Mouse (Mus musculus) cerebellum, postnatal 4 days (tissue): ENCODE measurements at regions not wholly inside any gene's neighbourhood (a gene's known extent, or its start where the extent isn't known, plus 50 kb on each side); places are given as distances from the start of the nearest gene placed in this dataset.
"Not testable (repeated sequence)": the region's sequence is repeated elsewhere in the genome, so short reads cannot be mapped to it uniquely, and the experiment has no call there.

Experiments
- DNase-seq, 2 experiments: peaks; one replicate each; pipeline ENCODE4 v3.0.0; 2022; ENCODE audit warnings: low spot score in 2 of 2, mixed read lengths in 1 of 2

DNA sequence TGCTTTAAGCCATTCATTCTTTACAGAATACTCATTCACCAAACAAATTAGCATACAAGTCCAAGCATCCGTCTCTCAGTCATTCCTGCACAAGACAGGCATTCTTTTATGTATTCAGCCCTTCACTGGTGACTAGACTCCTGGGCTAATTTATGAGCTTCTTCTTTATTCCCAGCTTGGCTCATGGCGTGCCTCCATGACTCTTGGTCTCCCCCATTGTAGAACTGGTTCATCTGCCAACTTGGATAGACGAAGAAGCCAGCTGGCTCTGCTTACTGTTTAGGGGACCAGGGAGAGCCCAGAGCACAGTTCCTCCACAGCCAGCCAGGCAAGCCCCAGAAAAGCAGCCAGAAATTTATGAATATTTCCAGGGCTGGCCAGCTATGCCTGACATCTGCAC, 421.2 kb upstream of the N6amt1 start:
- DNase-seq: peak in 1 of 2 experiments; percentile 51

DNA sequence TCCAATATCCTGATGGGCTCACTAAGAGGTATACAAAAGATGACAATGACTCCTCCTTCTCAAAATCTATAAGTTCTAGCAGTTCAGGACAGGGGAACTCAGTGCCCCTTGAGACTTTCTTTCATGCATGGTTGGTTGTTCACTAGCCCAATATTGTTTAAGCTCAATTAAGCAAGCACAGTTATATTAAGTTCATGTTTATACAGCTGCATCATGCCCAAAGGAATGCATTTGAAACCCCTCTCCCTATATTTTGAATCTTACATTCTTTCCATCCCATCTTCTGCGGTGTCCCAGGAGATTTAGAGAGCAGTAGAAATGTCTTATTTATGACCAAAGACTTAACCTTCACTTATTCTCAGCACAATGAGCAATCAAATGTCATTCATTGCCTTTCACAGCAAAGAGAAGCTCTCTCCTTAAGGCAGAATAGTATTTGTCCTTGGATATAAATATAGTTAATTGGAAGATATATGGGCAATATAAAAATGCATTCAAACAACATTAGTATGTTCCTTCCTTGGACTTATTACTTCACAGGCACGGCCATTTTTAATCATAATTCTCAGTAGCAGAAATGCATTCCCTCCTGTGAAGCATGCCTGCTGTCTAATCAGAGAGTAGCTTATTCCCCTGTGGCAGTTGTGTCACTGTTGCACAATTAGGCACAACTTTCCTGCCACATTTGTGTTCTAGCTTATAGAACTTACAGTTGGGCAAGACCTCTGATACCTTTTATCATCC, 455.8 kb upstream of the N6amt1 start:
- no peak for DNase-seq

DNA sequence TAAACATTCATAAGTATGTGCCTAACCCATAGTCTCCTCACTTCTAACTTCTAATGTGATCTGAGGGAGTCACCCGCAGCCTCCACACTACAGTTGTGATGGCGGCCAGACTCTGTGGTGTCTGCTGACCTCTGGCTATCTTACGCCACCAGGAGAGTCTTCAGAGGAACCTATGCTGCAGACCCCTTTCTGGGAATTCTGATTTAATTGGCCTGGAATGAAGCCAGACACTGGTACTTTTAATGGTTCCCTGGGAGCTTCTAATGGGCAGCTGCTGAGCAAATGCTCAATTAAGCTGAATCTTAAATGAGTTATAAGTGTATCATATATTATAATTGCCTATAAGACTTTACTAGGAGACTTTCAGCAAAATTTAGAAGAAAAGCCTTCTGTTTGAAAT, 459.0 kb upstream of the N6amt1 start:
- DNase-seq: no peak

DNA sequence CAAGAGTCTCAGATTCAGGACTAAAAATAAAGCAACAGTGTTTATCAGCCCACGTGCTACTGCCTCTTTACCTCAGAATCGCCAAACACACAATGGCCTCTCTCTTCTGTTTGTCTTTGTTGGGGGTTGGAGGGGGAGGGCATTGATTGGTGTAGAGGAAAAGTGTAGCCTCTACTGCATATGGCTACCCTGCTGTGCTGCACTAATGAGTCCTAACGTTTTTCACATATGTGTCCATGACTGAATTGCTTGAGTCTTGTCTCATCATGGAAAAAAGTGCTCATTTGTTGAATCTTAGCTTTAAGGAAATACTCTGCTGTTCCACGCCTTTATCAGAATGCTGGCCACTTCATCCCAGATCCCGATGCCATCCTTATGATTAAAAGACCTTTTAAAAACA, 459.7 kb upstream of the N6amt1 start:
- DNase-seq: no peak

DNA sequence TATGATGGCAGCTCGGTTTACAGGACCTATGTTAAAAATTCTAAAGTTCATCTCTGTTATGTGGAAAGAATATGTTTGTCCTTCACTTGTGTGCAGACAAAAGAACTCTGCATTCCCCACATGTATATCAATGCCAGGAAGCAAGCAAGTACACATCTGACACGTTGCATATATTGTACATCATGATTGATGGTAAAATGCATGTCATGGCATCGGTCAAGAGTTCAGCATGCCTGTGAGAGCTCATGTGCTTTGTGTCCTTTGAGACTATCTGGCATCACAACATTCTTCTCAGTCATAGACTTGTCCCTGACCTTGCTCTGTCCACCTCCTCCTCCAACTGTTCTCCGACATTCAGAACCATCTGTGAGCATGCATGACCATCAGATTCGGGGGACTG, 465.6 kb upstream of the N6amt1 start:
- no peak for DNase-seq

DNA sequence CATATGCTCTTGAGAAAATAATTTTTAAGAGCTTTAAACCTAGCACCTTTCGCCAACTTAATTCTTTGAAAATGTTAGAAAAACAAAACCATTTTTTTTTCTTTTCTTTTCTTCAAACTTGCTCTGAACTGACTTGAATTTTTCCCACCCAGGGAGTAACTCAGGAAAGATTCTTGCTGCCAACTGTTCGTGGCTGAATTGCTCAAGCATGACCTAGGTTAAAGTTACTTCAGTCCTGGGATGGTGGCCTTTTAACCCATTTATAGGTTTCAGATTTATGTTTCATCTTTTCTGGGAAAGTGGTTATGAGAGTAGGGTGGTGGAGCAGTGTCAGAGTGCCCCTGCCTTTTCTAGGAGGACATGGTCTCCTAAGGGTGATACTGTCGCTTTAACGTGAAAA, 466.4 kb upstream of the N6amt1 start:
- no peak for DNase-seq

DNA sequence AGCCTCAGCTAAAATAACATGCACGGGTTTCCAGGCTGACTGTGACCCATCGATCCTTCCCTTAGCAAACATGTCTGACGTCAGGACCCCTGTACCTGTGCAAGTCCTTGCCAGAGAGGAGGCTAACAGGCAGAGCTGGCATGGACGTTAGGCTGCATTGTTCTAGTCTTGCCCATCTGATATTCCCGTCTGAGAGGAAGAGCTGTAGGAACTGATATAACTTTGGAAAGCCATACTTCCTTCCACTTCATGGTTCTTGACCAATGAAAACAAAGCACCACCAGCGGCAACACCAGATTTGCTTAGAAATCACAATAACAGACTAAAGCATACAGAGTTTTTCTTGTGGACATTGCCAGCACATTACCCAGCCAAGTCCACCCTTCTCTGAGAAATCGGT, 470.1 kb upstream of the N6amt1 start:
- no peak for DNase-seq

DNA sequence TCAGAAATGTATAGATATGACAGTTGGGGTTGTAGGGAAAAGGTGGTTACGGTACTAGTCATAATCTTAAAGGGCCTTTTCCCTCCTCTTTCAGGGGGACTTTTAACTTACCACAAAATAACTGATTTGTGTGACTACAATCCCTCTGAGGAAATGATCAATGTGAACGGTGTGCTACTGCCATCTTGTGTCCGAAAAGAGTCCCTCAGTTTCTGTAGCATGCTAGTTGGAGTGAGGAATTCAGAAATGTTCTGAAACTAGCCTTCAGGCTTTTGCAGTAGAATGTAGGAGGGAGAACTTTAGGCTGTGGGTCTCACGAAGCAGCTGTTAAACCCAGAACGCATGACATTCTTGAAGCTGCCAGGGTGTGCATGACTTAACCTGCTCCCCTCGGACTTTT, 471.5 kb upstream of the N6amt1 start:
- peak; percentile 21 to 47 for DNase-seq

DNA sequence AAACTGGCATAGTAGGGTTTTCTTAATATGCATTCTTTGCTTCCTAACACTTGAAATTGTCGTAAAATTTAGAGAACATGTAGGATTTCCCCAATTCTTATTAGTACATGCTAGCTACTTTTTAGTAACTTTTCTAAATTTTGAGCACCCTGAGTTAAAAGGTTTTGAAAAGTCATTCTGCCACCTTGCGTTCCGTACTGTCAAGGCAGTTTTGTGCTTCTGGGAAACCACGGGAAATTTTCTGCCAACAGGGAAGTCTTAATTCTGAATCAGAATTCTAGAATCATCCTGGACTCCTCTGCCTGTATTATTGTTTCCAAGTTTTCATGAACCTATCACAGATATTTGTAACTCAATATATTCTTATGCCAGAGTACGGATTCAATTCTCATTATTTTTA, 472.4 kb upstream of the N6amt1 start:
- DNase-seq: no peak

DNA sequence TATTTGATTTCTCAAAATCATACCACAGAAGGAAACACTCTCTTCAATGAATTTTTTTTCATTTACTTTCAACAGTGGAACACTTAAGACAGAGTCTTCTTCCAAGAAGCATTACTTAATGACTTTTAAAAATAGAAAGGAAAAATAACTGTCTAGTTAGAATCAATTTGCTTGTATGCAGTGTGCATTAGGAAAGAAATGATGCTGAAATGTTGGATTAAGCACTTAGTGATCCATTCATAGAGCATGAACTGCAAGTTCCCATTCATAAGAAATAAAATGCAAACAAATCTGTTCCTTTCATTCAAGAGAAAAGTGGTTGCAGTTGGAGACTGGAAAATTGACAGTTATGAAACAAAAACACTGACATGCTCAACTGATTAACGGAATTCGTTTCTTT, 493.2 kb upstream of the N6amt1 start:
- no peak for DNase-seq

DNA sequence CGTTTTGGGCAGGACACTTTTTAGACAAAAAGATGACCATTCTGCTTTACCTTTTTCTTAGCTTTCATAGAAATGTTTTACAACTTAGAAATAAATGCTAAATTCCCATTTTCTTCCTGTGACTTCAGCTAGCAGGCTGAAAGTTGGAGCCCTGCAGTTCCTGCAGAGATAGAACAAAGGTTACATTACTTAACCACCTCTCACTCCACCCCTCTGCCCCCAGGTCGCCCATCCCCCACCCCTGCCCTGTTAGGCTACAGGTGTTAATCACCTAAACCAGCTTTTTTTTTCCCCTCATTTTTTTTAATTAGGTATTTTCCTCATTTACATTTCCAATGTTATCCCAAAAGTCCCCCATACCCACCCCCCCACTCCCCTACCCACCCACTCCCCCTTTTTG, 498.1 kb upstream of the N6amt1 start:
- no peak for DNase-seq

DNA sequence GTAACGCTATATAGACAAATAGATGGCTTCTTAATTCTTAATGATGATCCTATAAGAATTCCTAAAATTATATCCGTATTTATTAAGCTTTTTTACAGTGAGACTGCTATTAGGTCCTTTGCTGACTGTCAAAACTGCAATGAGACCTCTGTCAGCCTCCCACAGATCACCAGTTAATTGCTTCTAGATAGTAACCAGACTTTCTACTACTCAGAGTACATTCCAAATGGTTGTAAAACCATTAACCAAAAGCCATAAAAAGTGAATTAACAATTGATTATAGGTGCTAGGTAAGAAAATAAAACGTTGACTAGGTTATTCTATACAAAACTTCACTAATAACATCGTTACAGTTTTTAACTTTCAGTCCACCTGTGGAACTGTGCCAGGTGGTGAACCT, 498.7 kb upstream of the N6amt1 start:
- no peak for DNase-seq

DNA sequence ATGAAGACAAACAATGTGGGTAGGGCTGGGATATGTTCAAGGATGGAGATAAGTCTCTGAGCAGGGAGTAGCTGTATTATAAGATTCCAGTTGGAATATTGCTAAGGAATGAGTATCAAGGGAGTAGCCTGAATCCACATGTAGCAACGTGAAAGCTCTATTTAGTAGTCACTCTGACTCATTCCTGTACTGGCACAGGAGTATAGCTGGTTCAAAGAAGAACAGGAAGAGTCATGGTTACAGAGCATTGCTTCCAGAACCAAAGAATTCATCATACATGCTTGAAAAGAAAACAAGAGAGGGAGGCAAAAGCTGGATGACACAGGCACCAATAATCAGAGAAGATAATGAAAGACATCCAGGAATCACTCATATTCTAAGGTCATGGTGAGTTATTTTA, 500.6 kb upstream of the N6amt1 start:
- no peak for DNase-seq

DNA sequence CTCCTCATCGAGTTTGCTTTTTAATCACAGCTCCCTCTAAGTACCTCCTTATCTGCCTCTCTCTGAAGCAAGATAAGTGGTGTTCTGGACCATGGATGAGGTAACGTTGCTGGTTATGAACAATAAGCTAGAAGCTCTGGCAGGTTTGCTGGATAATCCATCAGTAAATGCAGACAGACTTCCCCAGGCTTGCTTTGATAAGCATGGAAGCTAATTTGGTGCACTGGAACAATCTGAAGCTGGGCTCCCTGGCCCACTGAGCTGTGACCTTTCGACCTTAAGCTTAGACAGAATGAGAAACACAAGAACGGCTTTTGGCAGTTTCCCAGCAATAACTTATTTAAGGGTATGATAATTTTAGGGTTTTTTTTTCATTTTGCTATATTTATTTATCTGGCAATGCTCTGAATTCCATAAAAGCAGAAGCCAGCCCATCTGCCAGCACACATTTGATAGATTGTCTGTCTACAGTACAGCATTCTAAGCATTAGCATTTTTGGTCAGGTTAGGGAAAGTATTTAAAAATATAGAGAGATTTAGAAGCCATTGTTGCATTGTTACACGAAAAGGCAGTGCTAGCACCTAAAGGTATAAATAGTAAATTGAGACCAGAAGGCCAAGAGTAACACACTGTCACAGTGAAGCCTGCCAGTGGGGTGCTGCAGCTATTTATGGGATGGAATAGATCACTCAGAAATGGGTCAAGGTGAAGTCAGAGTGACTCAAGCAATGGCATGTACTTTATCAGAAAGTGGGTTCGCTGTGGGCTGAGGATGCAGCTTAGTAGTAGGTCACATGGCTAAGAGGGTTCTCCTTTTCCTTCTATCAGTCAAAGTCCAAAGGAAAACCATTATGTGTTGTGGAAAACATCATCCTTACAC, 515.3 kb upstream of the N6amt1 start:
- DNase-seq: no peak

DNA sequence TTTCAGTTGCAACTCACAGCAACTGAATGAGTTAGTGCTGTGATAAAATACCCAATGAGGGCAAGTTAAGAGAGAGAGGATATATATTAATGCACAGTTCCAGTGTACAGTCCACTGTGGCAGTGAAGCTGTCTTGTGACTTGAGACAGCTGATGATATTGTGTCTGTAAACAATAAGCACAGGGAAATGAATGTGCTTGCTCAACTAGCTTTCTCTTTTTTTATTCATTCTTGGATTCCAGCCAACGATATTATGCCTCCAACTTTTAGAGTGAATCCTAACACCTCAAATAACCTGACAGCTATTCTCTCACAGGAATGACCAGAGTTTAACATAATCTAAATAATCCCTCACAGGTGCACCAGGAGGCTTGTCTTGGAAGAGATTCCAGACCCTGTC, 526.3 kb upstream of the N6amt1 start:
- no peak for DNase-seq

DNA sequence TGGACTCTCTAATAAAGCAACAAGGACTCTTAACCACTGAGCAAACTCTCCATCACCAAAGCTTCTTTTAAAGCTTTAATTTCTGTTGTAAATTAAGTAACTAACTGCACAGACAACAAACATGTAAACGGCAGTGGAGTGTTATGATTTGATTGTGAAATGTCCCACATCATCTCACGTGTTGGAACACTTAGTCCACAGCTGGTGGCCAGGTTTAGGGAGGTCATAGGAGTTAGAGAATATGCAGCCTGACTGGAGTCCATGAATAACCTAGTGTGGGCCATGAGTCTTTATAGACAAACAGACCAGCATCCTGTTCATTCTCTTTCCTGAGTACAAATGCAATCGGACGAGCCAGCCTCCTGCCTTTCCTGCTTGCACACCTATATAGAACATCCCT, 527.3 kb upstream of the N6amt1 start:
- no peak for DNase-seq

DNA sequence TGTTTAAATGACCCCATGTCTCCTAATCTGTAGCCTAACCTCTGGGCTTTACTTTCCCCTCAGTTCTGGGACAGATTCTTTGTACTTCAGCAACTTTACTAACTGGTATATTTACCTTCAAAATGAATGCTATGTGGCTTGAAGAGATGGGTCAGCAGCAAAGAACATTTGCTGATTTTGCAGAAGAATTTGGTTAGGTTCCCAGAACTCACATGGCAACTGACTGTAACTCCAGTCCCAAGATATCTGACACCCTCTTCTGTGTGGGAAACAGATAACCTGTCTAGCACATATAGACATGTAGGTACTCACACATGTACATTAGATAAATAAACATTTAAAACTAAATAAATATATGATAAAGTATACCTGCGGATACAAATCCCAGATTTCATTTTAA, 530.5 kb upstream of the N6amt1 start:
- no peak for DNase-seq

DNA sequence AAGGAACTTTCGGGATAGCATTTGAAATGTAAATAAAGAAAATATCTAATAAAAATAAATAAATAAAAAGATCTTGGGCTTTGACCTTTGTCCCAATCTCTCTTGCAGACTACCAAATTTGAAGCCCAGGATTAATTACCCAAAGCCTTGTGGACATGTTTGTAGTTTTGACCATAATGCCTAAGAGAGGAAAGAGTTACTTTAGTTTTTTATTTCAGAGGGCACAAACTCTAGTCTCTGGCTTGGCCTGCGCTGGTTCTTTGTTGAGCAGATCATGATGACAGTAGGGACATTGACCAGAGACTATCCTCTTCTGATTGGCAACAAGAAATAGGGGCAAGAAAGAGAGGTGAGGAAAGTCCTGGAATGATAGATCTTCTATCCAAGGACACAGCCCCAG, 532.4 kb upstream of the N6amt1 start:
- DNase-seq: no peak

DNA sequence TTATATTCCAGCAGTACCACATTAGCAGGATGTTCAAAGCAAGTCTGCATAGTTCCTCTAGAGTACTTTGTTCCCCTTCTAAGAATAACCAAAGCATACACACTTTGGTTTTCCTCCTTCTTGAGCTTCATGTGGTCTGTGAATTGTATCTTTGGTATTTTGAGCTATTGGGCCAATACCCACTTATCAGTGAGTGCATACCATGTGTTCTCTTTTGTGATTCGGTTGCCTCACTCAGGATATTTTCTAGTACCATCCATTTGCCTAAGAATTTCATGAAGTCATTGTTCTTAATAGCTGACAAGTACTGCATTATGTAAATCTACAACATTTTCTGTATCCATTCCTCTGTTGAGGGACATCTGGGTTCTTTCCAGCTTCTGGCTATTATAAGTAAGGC, 535.3 kb upstream of the N6amt1 start:
- DNase-seq: not testable (repeated sequence)

DNA sequence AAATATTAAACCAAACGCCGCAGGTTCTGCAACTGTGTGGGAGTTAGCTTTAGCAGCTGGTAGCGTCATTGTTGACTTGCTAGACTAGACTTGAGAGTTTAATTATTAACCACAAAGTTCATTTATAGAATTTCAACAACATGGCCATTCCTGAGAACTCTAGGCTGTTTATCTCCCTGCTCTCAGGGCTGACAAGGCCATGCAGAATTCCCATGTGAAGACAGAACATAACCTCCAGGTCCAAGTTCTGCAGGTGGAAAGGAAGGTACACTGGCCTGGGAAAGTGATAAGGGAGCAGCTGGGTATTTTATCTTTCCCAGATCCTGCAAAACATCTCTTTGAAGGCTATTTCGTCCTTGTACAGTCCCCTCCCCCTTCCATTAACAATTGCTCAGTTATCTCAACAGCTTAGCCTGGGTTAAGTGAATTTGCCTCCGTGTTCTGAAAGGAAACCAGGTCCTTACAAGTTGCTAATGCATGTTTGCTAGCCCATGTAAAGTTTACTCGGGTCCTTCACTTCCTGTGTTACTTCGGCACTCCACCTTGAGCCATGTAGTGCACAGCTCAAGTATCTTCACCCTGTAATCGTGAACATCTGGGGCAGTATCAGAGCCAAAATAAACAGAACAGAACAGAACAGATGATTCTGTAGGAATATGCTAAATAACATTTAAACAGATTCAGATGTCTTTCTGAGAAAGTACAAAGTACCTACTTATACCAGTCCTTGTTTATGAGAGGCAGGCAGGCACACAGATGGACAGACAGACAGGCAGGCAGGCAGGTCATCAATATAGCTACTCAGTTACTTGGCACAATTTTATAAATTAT, 537.0 kb upstream of the N6amt1 start:
- no peak for DNase-seq

DNA sequence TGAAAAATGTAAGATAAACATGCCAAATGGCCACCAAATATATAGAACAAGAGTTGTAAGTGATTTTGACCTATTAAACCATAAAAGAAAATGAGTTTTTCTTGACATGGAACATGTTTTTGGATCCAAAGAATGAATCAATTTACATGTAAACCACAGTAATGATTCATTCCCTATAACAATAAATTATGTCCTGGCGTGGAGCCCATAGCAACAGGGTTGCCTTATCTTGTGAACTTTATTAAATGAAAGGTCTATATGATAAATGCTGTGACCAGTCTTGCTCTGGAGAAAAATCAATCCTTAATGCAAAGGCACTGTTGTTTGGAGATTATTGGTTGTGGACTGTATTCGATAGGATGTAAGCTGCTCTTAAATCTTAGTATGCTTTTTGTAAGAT, 538.0 kb upstream of the N6amt1 start:
- DNase-seq: no peak

DNA sequence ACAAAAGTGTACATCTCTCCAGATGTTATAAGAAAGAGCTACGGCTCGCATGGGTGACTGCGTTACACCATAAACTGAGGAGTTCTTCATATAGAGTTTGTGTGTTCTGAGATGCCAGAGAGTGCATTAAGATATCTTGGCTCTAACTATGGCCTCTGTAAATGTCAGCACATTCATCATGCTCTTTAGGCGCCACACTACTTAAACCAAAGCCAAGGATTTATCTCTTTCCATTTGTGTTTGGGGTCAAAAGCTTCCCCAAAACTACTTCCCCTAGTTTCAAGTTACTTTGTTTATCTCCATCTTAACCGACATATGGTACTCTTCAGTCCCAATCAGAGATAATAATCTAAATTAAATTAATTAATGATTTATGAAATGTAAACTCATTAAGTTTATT, 541.3 kb upstream of the N6amt1 start:
- no peak for DNase-seq
